Mouse (Mus musculus) frontal cortex, postnatal 14 days (tissue): ENCODE data around the gene Plcg2.

Experiments
- DNase-seq, 2 experiments: peaks; one replicate each; pipeline ENCODE4 v3.0.0; 2022; ENCODE audit warnings: low spot score in 2 of 2

Gene Plcg2

GRCm38 (mm10) chr8:117634406-117634805 is 136.3 kb downstream of the Plcg2 start:
- DNase-seq, result no peak

GRCm38 (mm10) chr8:117637462-117637861 is 139.4 kb downstream of the Plcg2 start:
- DNase-seq, result no peak

- no peak for DNase-seq
Measured at GRCm38 (mm10) chr8:117639631-117640030, 141.5 kb downstream of the Plcg2 start.

- DNase-seq, result no peak
Measured at GRCm38 (mm10) chr8:117645486-117645885, 147.4 kb downstream of the Plcg2 start.

GRCm38 (mm10) chr8:117646020-117646419 is 147.9 kb downstream of the Plcg2 start:
- peak; percentile 34 to 72 for DNase-seq

GRCm38 (mm10) chr8:117646440-117646839 is 148.3 kb downstream of the Plcg2 start:
- no peak for DNase-seq

GRCm38 (mm10) chr8:117652318-117652717 is 154.2 kb downstream of the Plcg2 start:
- no peak for DNase-seq

GRCm38 (mm10) chr8:117658990-117659389 is 160.9 kb downstream of the Plcg2 start:
- no peak for DNase-seq

GRCm38 (mm10) chr8:117660358-117661031 is 162.4 kb downstream of the Plcg2 start:
- DNase-seq, result peak; percentile 14 to 24

GRCm38 (mm10) chr8:117667349-117668124 is 169.4 kb downstream of the Plcg2 start:
- DNase-seq, result no peak

- DNase-seq, result no peak
Measured at GRCm38 (mm10) chr8:117670461-117670860, 172.4 kb downstream of the Plcg2 start.

- no peak for DNase-seq
Measured at GRCm38 (mm10) chr8:117672558-117672957, 174.5 kb downstream of the Plcg2 start.

GRCm38 (mm10) chr8:117673430-117673830 is 175.3 kb downstream of the Plcg2 start, which contains the start of gene Sdr42e1:
Sdr42e1 (minus strand) TSS chr8:117673689.
- DNase-seq, result peak; percentile 13 to 15

GRCm38 (mm10) chr8:117675171-117675570 is 177.1 kb downstream of the Plcg2 start:
- no peak for DNase-seq

- DNase-seq, result no peak
Measured at GRCm38 (mm10) chr8:117676460-117676859, 178.4 kb downstream of the Plcg2 start.

GRCm38 (mm10) chr8:117677011-117677410 is 178.9 kb downstream of the Plcg2 start:
- no peak for DNase-seq

- no peak for DNase-seq
Measured at GRCm38 (mm10) chr8:117678650-117679049, 180.6 kb downstream of the Plcg2 start.

GRCm38 (mm10) chr8:117683925-117684472 is 185.9 kb downstream of the Plcg2 start:
- DNase-seq, result no peak

GRCm38 (mm10) chr8:117684504-117684903 is 186.4 kb downstream of the Plcg2 start:
- DNase-seq, result no peak
